Mouse (Mus musculus) kidney, adult 2 months (tissue): ENCODE measurements around the gene Sbf2. TPM values are rescaled to one million over a fixed set of nuclear protein-coding genes. Genes with fewer than 3 reads are reported as not detected.

Source experiments
- DNase-seq: peaks from one replicate; pipeline ENCODE4 v3.0.0; 2021
- H3K27ac ChIP-seq: fragments of 200-500 bp; 2 replicates; pipeline ENCODE4 v1.5.1; 2012; ENCODE audit warnings: low read depth, low read length, control low read depth, inconsistent platforms; ENCODE audit not compliant: insufficient read depth
- H3K27me3 ChIP-seq: fragments of 200-500 bp; replicated peaks from 2 replicates; pipeline ENCODE4 v1.6.1; 2012; ENCODE audit warnings: mild to moderate bottlenecking, moderate library complexity, low read length, inconsistent platforms; ENCODE audit not compliant: control insufficient read depth, insufficient read depth
- H3K36me3 ChIP-seq: fragments of 200-500 bp; 2 replicates; pipeline ENCODE4 v1.6.1; 2012; ENCODE audit warnings: mild to moderate bottlenecking, moderate library complexity, low read length, inconsistent platforms; ENCODE audit not compliant: control insufficient read depth, insufficient read depth
- H3K4me1 ChIP-seq: fragments of 200-500 bp; 2 replicates; pipeline ENCODE4 v1.6.1; 2011; ENCODE audit warnings: low read length; ENCODE audit not compliant: control insufficient read depth, insufficient read depth
- H3K4me3 ChIP-seq: fragments of 200-500 bp; 2 replicates; pipeline ENCODE4 v1.5.1; 2011; ENCODE audit warnings: mild to moderate bottlenecking, low read depth, low read length, control low read depth; ENCODE audit not compliant: insufficient read depth
- CTCF ChIP-seq: fragments of 200-500 bp; conservative IDR thresholded peaks from 2 replicates; pipeline ENCODE4 v1.5.1; 2011; ENCODE audit warnings: low read depth, mild to moderate bottlenecking, control low read depth, low read length, moderate library complexity, mixed read lengths; ENCODE audit not compliant: insufficient read depth, insufficient read length
- POLR2A ChIP-seq: fragments of 200-500 bp; IDR thresholded peaks from one replicate; pipeline ENCODE4 v1.6.1; 2011; ENCODE audit warnings: low read depth, low read length, control low read depth
- WGBS: fragments of 180-500 bp; shearing (Covaris S2); methylation state at CpG from one replicate; pipeline ENCODE4 v1.1.7; 2018; 5-methylcytosine and 5-hydroxymethylcytosine counted together
- polyA plus RNA-seq: library from polyadenylated mRNA; depleted of rRNA; stranded (reverse); fragments of >200 nt; gene quantifications from 2 replicates; pipeline ENCODE4 v1.2.3, GENCODE M21; 2012; rRNA removed

The Sbf2 gene
- 23.3 and 24.9 TPM in 2 replicates for polyA plus RNA-seq

DNA sequence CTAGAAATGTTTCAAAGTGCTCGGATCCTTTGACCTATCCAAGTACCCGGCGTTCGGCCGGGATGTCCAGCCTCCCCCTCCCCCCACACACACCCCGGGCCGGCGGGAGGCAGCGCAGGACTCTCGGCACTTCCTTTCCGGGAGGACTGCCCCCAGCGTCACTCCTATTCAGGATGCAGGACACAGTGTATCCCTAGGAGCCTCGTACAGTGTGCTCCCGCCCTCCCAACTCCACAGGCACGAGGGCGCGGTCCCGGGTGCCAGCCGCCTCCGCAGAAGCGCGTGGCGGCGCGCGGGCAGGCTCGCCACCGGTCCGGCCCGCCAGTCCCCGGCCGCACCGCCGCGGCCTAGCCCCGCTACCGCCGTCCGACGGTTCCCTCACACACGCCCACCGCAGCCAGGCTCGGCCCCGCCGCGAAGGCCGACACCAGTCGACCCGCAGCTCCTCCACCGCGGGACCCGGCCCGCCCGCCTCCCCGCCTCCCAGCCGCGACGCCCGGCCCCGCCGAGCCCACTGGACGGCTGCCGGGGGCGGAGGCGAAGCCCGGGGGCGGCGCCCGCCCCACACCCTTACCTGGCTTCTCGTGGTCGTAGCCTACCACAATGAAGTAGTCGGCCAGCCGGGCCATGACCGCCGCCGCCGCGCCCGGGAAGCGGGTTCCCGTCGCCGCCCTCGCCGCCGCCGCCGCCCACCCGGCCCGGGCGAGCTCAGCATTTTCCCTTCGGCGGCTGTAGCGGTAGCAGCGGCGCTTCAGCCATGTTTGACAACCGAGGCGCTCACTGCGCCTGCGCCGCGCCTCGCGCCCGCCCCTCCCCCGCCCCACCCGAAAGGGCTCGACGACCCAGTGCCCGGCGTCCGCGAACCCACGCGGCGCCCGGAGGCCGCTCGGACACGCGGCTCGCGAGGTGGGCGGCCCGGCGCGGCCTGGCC, at the start of gene Sbf2:
Sbf2 (minus strand) TSS at position 790 of the 931 bp plus-strand sequence.
- no peak for TF ChIP-seq CTCF
- TF ChIP-seq POLR2A = peak; percentile 27
- no peaks in the 10 kb centered on the region for H3K27me3 ChIP-seq
- DNase-seq = peak; percentile 94
- 1% methylated on average over 127 of the region's 127 CpGs for WGBS
- peak within 1 kb of the TSS; percentile 81 for H3K4me3 ChIP-seq
- peaks cover 2% of the 10 kb centered on the region; the same call in 1 of the 2 replicates for H3K4me1 ChIP-seq
- no peaks in the 10 kb centered on the region for H3K36me3 ChIP-seq
- peak within 1 kb of the TSS; percentile 95 for H3K27ac ChIP-seq

DNA sequence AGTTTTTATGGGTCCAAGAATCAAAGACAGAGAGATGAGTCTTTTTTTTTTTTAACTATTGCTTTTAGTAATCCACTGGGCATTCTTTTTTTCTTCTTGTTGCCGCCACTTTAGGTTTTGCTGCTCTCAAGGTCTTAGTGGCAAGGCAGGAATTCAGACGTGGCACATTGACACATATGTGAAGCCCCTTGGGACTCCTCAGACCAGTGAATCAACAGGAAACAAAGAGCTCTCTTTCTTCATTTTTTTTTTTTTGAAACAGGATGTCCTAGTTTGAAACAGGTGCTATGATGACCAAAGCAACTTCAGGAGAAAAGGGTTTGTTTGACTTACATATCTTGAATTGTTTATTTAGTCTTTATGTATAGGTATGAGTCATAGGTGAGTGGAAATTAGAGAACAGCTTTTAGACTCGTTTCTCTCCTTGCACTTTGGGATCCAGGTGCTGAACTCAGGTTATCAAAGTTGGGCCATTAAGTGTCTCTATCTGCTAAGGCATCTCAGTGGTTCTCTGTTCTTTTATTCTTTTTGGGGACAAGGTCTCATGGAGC, 43.7 kb upstream of the Sbf2 start:
- TF ChIP-seq POLR2A (no peak), CTCF (no peak)
- Histone ChIP-seq H3K27me3 (no peaks in the 10 kb centered on the region), H3K36me3 (no peaks in the 10 kb centered on the region), H3K27ac (no peak overlapping the region), H3K4me1 (no peaks in the 10 kb centered on the region), H3K4me3 (no peak overlapping the region)
- no peak for DNase-seq
- 61% methylated on average over 3 of the region's 3 CpGs for WGBS

DNA sequence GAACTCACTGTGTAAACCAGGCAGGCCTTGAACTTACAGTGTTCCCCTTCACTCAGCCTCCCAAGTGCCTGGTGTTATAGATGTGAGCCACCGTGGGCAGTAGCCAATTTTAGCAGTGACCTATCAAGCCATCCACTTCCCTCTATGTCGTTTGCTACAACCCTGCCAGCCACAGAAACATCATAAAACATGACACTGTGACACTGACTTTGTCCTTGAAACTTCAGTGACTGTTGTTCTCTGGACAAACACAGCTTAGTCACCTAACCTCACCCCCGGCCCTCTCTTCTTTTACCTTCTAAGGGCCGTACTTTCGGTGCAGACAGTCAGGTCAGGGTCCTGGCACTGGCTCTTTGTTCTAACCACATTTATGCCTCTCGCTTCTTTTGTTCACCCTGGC, 41.2 kb upstream of the Sbf2 start:
- Histone ChIP-seq H3K4me1 (no peaks in the 10 kb centered on the region), H3K4me3 (no peak overlapping the region), H3K36me3 (no peaks in the 10 kb centered on the region), H3K27ac (no peak overlapping the region), H3K27me3 (no peaks in the 10 kb centered on the region)
- 65% methylated on average over 6 of the region's 6 CpGs for WGBS
- TF ChIP-seq CTCF (no peak), POLR2A (no peak)
- DNase-seq = no peak

DNA sequence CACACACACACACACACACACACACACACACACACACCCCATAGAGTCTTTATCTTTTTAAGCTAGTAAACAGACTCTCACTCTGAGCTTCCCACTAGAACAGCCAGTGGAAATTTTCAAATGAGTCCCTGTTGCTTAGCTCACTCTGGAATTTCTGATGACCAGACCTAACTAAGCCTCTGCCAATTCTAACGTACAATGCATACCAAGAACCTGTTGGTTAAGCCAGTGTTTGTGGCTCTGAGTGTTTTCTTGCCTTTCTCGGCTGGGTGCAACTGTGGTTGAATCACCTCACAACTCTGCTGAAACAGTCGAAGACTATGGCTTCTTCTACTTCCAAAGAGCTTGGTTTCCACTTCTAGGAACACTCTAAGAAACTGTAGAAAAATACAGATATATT, 40.5 kb upstream of the Sbf2 start:
- H3K4me3 ChIP-seq = no peak overlapping the region
- peaks cover 3% of the 10 kb centered on the region; the same call in 1 of the 2 replicates for H3K4me1 ChIP-seq
- H3K27ac ChIP-seq = no peak overlapping the region
- TF ChIP-seq POLR2A (no peak), CTCF (no peak)
- WGBS = 66% methylated on average over 3 of the region's 3 CpGs
- no peaks in the 10 kb centered on the region for H3K36me3 ChIP-seq
- no peaks in the 10 kb centered on the region for H3K27me3 ChIP-seq
- no peak for DNase-seq

DNA sequence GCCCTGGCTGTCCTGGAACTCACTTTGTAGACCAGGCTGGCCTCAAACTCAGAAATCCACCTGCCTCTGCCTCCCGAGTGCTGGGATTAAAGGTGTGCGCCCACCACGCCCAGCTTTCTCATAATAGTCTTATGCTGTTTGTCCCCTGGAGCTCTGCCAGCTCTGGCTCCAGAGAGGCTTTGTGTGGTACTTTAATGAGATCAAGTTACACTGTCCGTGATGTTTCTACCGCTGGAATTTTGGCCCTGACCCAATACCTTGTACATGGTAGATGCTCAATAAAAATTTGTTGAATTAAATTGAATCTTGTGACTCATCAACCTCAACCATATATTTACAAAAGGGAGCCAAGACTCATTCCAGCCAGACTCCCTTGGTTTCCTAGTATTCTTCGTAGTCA, 36.4 kb upstream of the Sbf2 start:
- Histone ChIP-seq H3K27ac (no peak overlapping the region), H3K4me1 (peaks cover 10% of the 10 kb centered on the region; the same call in 1 of the 2 replicates), H3K27me3 (no peaks in the 10 kb centered on the region), H3K36me3 (no peaks in the 10 kb centered on the region), H3K4me3 (no peak overlapping the region)
- WGBS = 34% methylated on average over 6 of the region's 6 CpGs
- TF ChIP-seq POLR2A (no peak), CTCF (no peak)
- peak; percentile 87 for DNase-seq

DNA sequence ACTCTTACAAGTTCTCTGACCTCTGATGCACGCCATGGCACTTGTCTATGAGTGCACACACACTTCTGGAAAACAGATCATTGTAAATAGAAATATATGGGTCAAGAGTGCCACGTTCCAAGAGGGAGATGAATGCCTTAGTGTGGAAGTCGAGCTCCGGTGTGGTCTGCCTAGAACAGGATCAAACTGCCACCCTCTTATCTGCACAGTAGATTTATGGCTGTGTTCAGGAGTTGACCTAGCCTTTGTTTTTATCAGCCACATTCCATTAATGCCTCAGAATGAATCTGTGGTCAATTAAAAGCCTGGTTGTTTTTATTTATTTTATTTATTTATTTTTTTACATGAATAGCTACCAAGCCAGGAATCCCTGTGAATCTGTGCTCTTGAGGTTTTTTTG, 35.8 kb upstream of the Sbf2 start:
- TF ChIP-seq POLR2A (no peak), CTCF (no peak)
- WGBS = 36% methylated on average over 4 of the region's 4 CpGs
- no peaks in the 10 kb centered on the region for H3K27me3 ChIP-seq
- DNase-seq = peak; percentile 75
- H3K4me1 ChIP-seq = peaks cover 10% of the 10 kb centered on the region; the same call in 1 of the 2 replicates
- no peak overlapping the region for H3K4me3 ChIP-seq
- H3K36me3 ChIP-seq = no peaks in the 10 kb centered on the region
- H3K27ac ChIP-seq = no peak overlapping the region
